Mouse (Mus musculus): ENCODE results near the gene Pigu. TPM values are rescaled to one million over a fixed set of nuclear protein-coding genes. Genes with fewer than 3 reads are reported as not detected.

The Pigu gene
- polyA plus RNA-seq, 1 experiment: 43.4 TPM

- DNase-seq (ENCODE audit: low read depth): peak; percentile 93
Measured at GRCm38 (mm10) chr2:155236362-155236992, 120.8 kb downstream of the Pigu start, which contains the start of gene Dynlrb1. Gene Dynlrb1 (plus strand): TSS chr2:155236533.

GRCm38 (mm10) chr2:155235746-155236361 is 121.4 kb downstream of the Pigu start:
- DNase-seq (ENCODE audit: low read depth): no peak

Other genes with a start within 250 kb of the Pigu start
- gene Itch, start 223.9 kb downstream of the Pigu start, polyA plus RNA-seq (2012; rRNA removed): 12.5 and 17.3 TPM in 2 replicates
- 337 and 426 TPM in 2 replicates for gene Dynlrb1, start 120.9 kb downstream of the Pigu start, polyA plus RNA-seq (2012; rRNA removed)
- gene Map1lc3a, start 81.1 kb downstream of the Pigu start, polyA plus RNA-seq (2012; rRNA removed): 393 and 400 TPM in 2 replicates
- gene Trp53inp2, start 23.6 kb upstream of the Pigu start, polyA plus RNA-seq (2012; rRNA removed): 159 and 199 TPM in 2 replicates
- gene Ncoa6, start 116.5 kb upstream of the Pigu start, polyA plus RNA-seq (2012; rRNA removed): 33.7 and 66.1 TPM in 2 replicates
- gene Acss2, start 160.5 kb upstream of the Pigu start, polyA plus RNA-seq (2012; rRNA removed): 54.6 and 93.7 TPM in 2 replicates
- 72.3 and 95.3 TPM in 2 replicates for gene Ggt7, start 160.8 kb upstream of the Pigu start, polyA plus RNA-seq (2012; rRNA removed)
- gene Gss, start 235.4 kb upstream of the Pigu start, polyA plus RNA-seq (2012; rRNA removed): 25.2 and 32.6 TPM in 2 replicates

Data from gonadal fat pad, adult 2 months (tissue).